Mouse (Mus musculus) erythroblast, embryonic 14.5 days (primary cell): ENCODE results near the gene Gm2a.

Experiments
- GATA1 ChIP-seq: IDR thresholded peaks from 2 replicates; pipeline ENCODE4 v1.6.1; 2012; ENCODE audit warnings: low read length, inconsistent platforms, mixed read lengths
- TAL1 ChIP-seq: IDR thresholded peaks from 3 replicates; pipeline ENCODE4 v1.6.1; 2012; ENCODE audit warnings: low read length, inconsistent platforms, mixed read lengths

DNA sequence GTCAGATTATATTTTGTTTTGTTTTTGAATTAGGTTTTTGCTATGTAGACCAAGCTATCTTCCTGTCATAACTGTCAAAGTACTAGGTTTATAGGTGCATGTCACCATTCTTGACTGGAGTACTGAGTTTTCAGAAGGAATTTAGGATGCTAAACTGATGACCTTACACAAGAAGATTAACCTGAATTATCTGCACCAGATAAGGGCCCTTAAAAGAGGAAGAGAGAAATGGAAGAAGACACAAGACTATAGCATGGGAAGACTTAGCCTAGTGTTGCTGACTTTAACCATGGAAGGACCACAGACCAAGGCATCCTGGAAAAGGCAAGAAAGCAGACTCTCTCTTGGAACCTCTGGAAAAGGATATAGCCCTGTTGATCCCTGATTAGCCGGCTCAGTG, 35.3 kb downstream of the Gm2a start:
- TF ChIP-seq GATA1 = no peak
- no peak for TF ChIP-seq TAL1
